9 mouse cellular contexts compared by ENCODE assay signal in the genomic region with DNA sequence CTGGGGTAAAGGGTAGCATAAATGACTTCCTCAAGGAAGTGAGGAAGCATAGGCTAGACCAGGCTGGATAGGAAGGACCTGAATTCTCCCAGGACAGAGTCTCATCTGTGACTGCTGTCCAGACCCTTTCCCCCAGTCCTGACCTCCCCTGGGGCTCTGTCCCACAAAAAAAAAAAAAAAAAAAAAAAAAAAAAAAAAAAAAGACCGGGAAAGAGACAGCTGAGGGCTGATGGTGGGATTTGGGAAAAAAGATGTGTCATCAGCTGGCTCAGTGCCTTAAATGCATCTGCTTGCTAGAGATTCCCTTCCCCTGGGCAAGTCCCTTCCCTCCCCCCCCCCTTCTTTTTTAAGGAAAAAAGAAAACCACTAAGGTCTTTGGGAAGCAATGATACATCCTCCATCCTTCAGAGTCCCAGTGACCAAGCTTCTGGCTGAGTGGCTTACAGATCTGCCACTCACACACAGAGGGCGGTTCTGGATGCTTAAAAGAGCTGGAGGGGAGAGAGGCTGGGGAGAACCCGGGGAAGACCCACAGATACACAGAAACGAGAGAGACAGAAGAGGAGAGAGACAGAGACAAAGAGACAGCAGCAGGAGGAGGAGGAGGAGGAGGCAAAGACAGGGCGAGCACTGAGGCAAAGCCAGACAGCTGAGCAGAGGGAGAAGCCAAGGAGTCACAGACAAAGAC. TPM values are rescaled to one million over a fixed set of nuclear protein-coding genes. Genes with fewer than 3 reads are reported as not detected.
DNase-seq lines count a peak whose midpoint lies in the region; ATAC-seq and TF ChIP-seq lines count a peak whose summit lies in the region.
"Had no signal": no experiment of that assay in that cellular context is flagged by ENCODE, and none has a peak within 500 bp of the region (broad histone marks: within the 10 kb centered on the region; RNA-seq: fewer than 3 reads in every experiment).

A gene (plus strand): TSS at position 509 of the 688 bp plus-strand sequence.

- H3K36me3 ChIP-seq in heart, embryonic 13.5 days: peaks cover 11% of the 10 kb centered on the region
- H3K36me3 ChIP-seq in midbrain, embryonic 12.5 days: no peaks in the 10 kb centered on the region

- peaks cover 63% of the 10 kb centered on the region for H3K4me1 ChIP-seq in heart, embryonic 13.5 days
- peaks cover 53% of the 10 kb centered on the region for H3K4me1 ChIP-seq in midbrain, embryonic 12.5 days

- H3K9ac ChIP-seq in heart, embryonic 13.5 days: peak within 1 kb of the TSS; percentile 67
- peak within 1 kb of the TSS; percentile 26 for H3K9ac ChIP-seq in midbrain, embryonic 12.5 days (replicated peaks)

- H3K9me3 ChIP-seq in heart, embryonic 13.5 days: no peaks in the 10 kb centered on the region
- H3K9me3 ChIP-seq in midbrain, embryonic 12.5 days: no peaks in the 10 kb centered on the region

- peak; percentile 60 for DNase-seq in layer of hippocampus, adult 11-12 months (ENCODE audit: low spot score)
- no peak for DNase-seq in layer of hippocampus, adult 9-10 months (ENCODE audit: low spot score)
- peak; percentile 79 for DNase-seq in embryo, embryonic 10.5 days (ENCODE audit: low spot score)
- peak; percentile 41 to 58 for DNase-seq in layer of hippocampus, adult 2 months (ENCODE audit: low spot score in 2 of 2)
- no peak for DNase-seq in ovary, postnatal 10 days (ENCODE audit: low spot score)
- DNase-seq in thymus, postnatal 10 days (ENCODE audit: low spot score in 2 of 2): no peak

- no peak for ATAC-seq in heart, embryonic 13.5 days (ENCODE audit: extremely low read depth, insufficient number of reproducible peaks, low FRiP score, low TSS enrichment)
- no peak for ATAC-seq in midbrain, embryonic 12.5 days (ENCODE audit: low FRiP score, low read depth)

- H3K4me2 ChIP-seq in heart, embryonic 13.5 days: peak within 1 kb of the TSS; percentile 59
- peak within 1 kb of the TSS; percentile 50 for H3K4me2 ChIP-seq in midbrain, embryonic 12.5 days (replicated peaks)

- H3K27me3 ChIP-seq in heart, embryonic 13.5 days (replicated peaks): peaks cover 10% of the 10 kb centered on the region; the same call in 1 of the 2 replicates
- H3K27me3 ChIP-seq in midbrain, embryonic 12.5 days: peaks cover 8% of the 10 kb centered on the region; the same call in 1 of the 2 replicates

- WGBS in heart, embryonic 13.5 days: 22% methylated on average over 5 of the region's 5 CpGs
- 23% methylated on average over 5 of the region's 5 CpGs for WGBS in midbrain, embryonic 12.5 days

- no peak for TF ChIP-seq CTCF in layer of hippocampus, adult 2 months (conservative IDR thresholded peaks at IDR 0.05)

- peak within 1 kb of the TSS; percentile 93 for H3K27ac ChIP-seq in heart, embryonic 13.5 days (replicated peaks)
- peak within 1 kb of the TSS; percentile 66 for H3K27ac ChIP-seq in layer of hippocampus, adult 2 months
- H3K27ac ChIP-seq in midbrain, embryonic 12.5 days (replicated peaks): peak within 1 kb of the TSS; percentile 60
- H3K27ac ChIP-seq: macrophage had no signal

- peak within 1 kb of the TSS; percentile 42 for H3K4me3 ChIP-seq in heart, embryonic 13.5 days
- peak within 1 kb of the TSS; percentile 47 for H3K4me3 ChIP-seq in layer of hippocampus, adult 2 months
- H3K4me3 ChIP-seq in midbrain, embryonic 12.5 days: peak within 1 kb of the TSS; percentile 25

RNA-seq across cellular contexts. Expression of the gene that starts here (rescaled TPM):
- polyA plus RNA-seq in heart, embryonic 13.5 days (2015; fragmentation: Nextera tagmentation; extraction: Ambion mirVana): 3.5 and 3.6 TPM in 2 replicates
- total RNA-seq in layer of hippocampus, adult 2 months (2021): 10 to 100 TPM in 1 of 2 experiments, 1 to 10 TPM in 1; 9.6 to 10.9 TPM
- 8.2 and 9.2 TPM in 2 replicates for polyA plus RNA-seq in midbrain, embryonic 12.5 days (2016; fragmentation: Nextera tagmentation; extraction: Ambion mirVana)

Comparison
In these comparisons a context has a peak if more than half of its experiments do, and no peak if none do; other contexts are left out.
1. DNase-seq: peak in layer of hippocampus, adult 11-12 months (single experiment), embryo, embryonic 10.5 days (single experiment) and layer of hippocampus, adult 2 months (2 of 2); none in layer of hippocampus, adult 9-10 months (single experiment), ovary, postnatal 10 days (single experiment) and thymus, postnatal 10 days (0 of 2).
2. Peak in every context shown above with its lines, with median percentiles within 50 percentile points of each other: H3K27ac ChIP-seq and H3K4me3 ChIP-seq.